Mouse (Mus musculus): Measurements from ENCODE around the gene Gng4. TPM values are rescaled to one million over a fixed set of nuclear protein-coding genes. Genes with fewer than 3 reads are reported as not detected.

Gene Gng4
- 0.75 TPM for polyA plus RNA-seq (2017; shearing (Covaris generic))

GRCm38 (mm10) chr13:13783894-13784419 lies at the start of gene Gng4:
Gene Gng4, plus strand, starts transcription at chr13:13784059.

Other genes with a start within 250 kb of the Gng4 start
- gene Lyst, start 193.7 kb upstream of the Gng4 start, polyA plus RNA-seq (2017; shearing (Covaris generic)) = 49.2 TPM
- gene B3galnt2, start 170.4 kb downstream of the Gng4 start, polyA plus RNA-seq (2017; shearing (Covaris generic)) = 25.4 TPM